Mouse (Mus musculus) CH12F3 (cell line): ENCODE results near the gene Fbrs.

Experiments
- in situ Hi-C: fragments of 300-500 bp; cut with MboI; formaldehyde crosslinking; loops from 2 replicates; pipeline ENCODE4 v1.14.3; 2020; ENCODE audit warnings: low sequenced_read_pairs

The Fbrs gene

GRCm38 (mm10) chr7:127515846-127516245, 36.8 kb downstream of the Fbrs start:
- in situ Hi-C loops, result no loop called here

DNA sequence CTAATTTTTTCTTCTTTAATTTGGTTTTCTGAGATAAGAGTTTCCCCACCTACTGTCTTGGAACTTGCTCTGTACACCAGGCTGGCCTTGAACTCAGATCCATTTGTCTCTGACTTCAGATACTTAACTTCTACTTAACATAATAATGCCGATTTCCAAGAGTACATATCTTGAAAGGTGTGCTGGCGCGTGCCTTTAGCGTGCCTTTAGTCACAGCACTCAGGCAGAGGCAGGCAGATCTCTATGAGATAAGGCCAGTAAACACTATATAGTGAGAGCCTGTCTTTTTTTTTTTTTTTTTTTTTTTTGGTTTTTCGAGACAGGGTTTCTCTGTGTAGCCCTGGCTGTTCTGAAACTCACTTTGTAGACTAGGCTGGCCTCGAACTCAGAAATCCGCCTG, 37.3 kb downstream of the Fbrs start:
- in situ Hi-C loops, result no loop called here

GRCm38 (mm10) chr7:127519284-127519683, 40.3 kb downstream of the Fbrs start, which contains the start of gene Gm42715:
Gene Gm42715, plus strand, starts transcription at chr7:127519584.
- in situ Hi-C loops, result no loop called here
